Mouse (Mus musculus): ENCODE results near the gene Ptpn12. TPM values are rescaled to one million over a fixed set of nuclear protein-coding genes. Genes with fewer than 3 reads are reported as not detected.

Gene Ptpn12
- total RNA-seq, 1 experiment = 21.3 TPM

- H3K27ac ChIP-seq (ENCODE audit: insufficient read depth, low read depth, low read length, poor library complexity, severe bottlenecking) = no peak overlapping the region; the same call in 1 of the 2 replicates
- TF ChIP-seq CHD2 (IDR thresholded peaks at IDR 0.05; ENCODE audit: low read depth, low read length) (no peak), ZNF384 (IDR thresholded peaks at IDR 0.05; ENCODE audit: low read depth, low read length) (no peak)
- H3K9ac ChIP-seq (ENCODE audit: insufficient read depth, low read depth, low read length, poor library complexity, severe bottlenecking) = peak overlapping the region; percentile 87; the same call in 1 of the 2 replicates
- H3K9me3 ChIP-seq (ENCODE audit: control insufficient read depth, insufficient read depth, low read depth, low read length) = no peaks in the 10 kb centered on the region
- peak overlapping the region; percentile 88 to 94 for H3K4me3 ChIP-seq (ENCODE audit: insufficient read depth in 1 of 2, low read depth in 1 of 2, low read length in 2 of 2, poor library complexity in 1 of 2, severe bottlenecking in 1 of 2)
- H3K36me3 ChIP-seq (ENCODE audit: control insufficient read depth, insufficient read depth, low read length, poor library complexity, severe bottlenecking) = 0 out of 2 replicates have a peak, but pooled peaks cover 1% of the 10 kb centered on the region
- H3K4me1 ChIP-seq (ENCODE audit: control insufficient read depth in 2 of 2, insufficient read depth in 2 of 2, low read length in 2 of 2, poor library complexity in 1 of 2) = no peaks in the 10 kb centered on the region; a peak in 1 of 4 replicates
- in situ Hi-C loops (cut with MboI; ENCODE audit: low sequenced_read_pairs in 2 of 2, unreplicated experiment in 2 of 2) = no loop called here
- DNase-seq (ENCODE audit: low read depth, low spot score) = no peak
These were observed 103.3 kb downstream of the Ptpn12 start for GRCm38 (mm10) chr5:20952337-20952925.

- in situ Hi-C loops (cut with MboI; ENCODE audit: low sequenced_read_pairs in 2 of 2, unreplicated experiment in 2 of 2) = no loop called here
These were observed 103.9 kb downstream of the Ptpn12 start for GRCm38 (mm10) chr5:20951666-20952281.

GRCm38 (mm10) chr5:20950855-20951650 is 104.7 kb downstream of the Ptpn12 start:
- H3K9ac ChIP-seq (ENCODE audit: insufficient read depth, low read depth, low read length, poor library complexity, severe bottlenecking) = peak overlapping the region; percentile 96
- TF ChIP-seq ZNF384 (IDR thresholded peaks at IDR 0.05; ENCODE audit: low read depth, low read length) (peak; percentile 94), ZC3H11A (IDR thresholded peaks at IDR 0.05; ENCODE audit: borderline replicate concordance, low read depth, low read length) (no peak)
- peak overlapping the region; percentile 76 for H3K27ac ChIP-seq (ENCODE audit: insufficient read depth, low read depth, low read length, poor library complexity, severe bottlenecking)
- in situ Hi-C loops (cut with MboI; ENCODE audit: low sequenced_read_pairs in 2 of 2, unreplicated experiment in 2 of 2) = no loop called here
- 0 out of 2 replicates have a peak, but pooled peaks cover 1% of the 10 kb centered on the region for H3K36me3 ChIP-seq (ENCODE audit: control insufficient read depth, insufficient read depth, low read length, poor library complexity, severe bottlenecking)
- no peak for DNase-seq (ENCODE audit: low read depth, low spot score)
- H3K4me1 ChIP-seq (ENCODE audit: control insufficient read depth in 2 of 2, insufficient read depth in 2 of 2, low read length in 2 of 2, poor library complexity in 1 of 2) = peaks cover 0 to 4% of the 10 kb centered on the region in 2 experiments; a peak in 2 of 4 replicates
- H3K9me3 ChIP-seq (ENCODE audit: control insufficient read depth, insufficient read depth, low read depth, low read length) = no peaks in the 10 kb centered on the region
- H3K4me3 ChIP-seq (ENCODE audit: insufficient read depth in 1 of 2, low read depth in 1 of 2, low read length in 2 of 2, poor library complexity in 1 of 2, severe bottlenecking in 1 of 2) = peak overlapping the region; percentile 93 to 94

More at GRCm38 (mm10) chr5:20951666-20952281, 103.9 kb downstream of the Ptpn12 start:
- Histone ChIP-seq H3K27ac (ENCODE audit: insufficient read depth, low read depth, low read length, poor library complexity, severe bottlenecking) (peak overlapping the region; percentile 76), H3K4me1 (ENCODE audit: control insufficient read depth in 2 of 2, insufficient read depth in 2 of 2, low read length in 2 of 2, poor library complexity in 1 of 2) (peaks cover 0 to 2% of the 10 kb centered on the region in 2 experiments; a peak in 2 of 4 replicates), H3K9me3 (ENCODE audit: control insufficient read depth, insufficient read depth, low read depth, low read length) (no peaks in the 10 kb centered on the region), H3K9ac (ENCODE audit: insufficient read depth, low read depth, low read length, poor library complexity, severe bottlenecking) (peak overlapping the region; percentile 96), H3K4me3 (ENCODE audit: insufficient read depth in 1 of 2, low read depth in 1 of 2, low read length in 2 of 2, poor library complexity in 1 of 2, severe bottlenecking in 1 of 2) (peak overlapping the region; percentile 93 to 94), H3K36me3 (ENCODE audit: control insufficient read depth, insufficient read depth, low read length, poor library complexity, severe bottlenecking) (0 out of 2 replicates have a peak, but pooled peaks cover 1% of the 10 kb centered on the region)
- TF ChIP-seq HCFC1 (IDR thresholded peaks at IDR 0.05; ENCODE audit: borderline replicate concordance, insufficient read depth, low read length) (no peak), ZNF384 (IDR thresholded peaks at IDR 0.05; ENCODE audit: low read depth, low read length) (no peak), MAFK (IDR thresholded peaks at IDR 0.05; ENCODE audit: insufficient read depth, low read depth, low read length) (no peak), CHD2 (IDR thresholded peaks at IDR 0.05; ENCODE audit: low read depth, low read length) (no peak), ZC3H11A (IDR thresholded peaks at IDR 0.05; ENCODE audit: borderline replicate concordance, low read depth, low read length) (no peak)
- peak; percentile 93 for DNase-seq (ENCODE audit: low read depth, low spot score)

GRCm38 (mm10) chr5:20950516-20950854 is 105.2 kb downstream of the Ptpn12 start:
- H3K4me1 ChIP-seq (ENCODE audit: control insufficient read depth in 2 of 2, insufficient read depth in 2 of 2, low read length in 2 of 2, poor library complexity in 1 of 2) = peaks cover 0 to 4% of the 10 kb centered on the region in 2 experiments; a peak in 2 of 4 replicates
- TF ChIP-seq CHD2 (IDR thresholded peaks at IDR 0.05; ENCODE audit: low read depth, low read length) (no peak), ZC3H11A (IDR thresholded peaks at IDR 0.05; ENCODE audit: borderline replicate concordance, low read depth, low read length) (no peak), MAFK (IDR thresholded peaks at IDR 0.05; ENCODE audit: insufficient read depth, low read depth, low read length) (no peak), ZNF384 (IDR thresholded peaks at IDR 0.05; ENCODE audit: low read depth, low read length) (no peak), HCFC1 (IDR thresholded peaks at IDR 0.05; ENCODE audit: borderline replicate concordance, insufficient read depth, low read length) (no peak)
- DNase-seq (ENCODE audit: low read depth, low spot score) = no peak
- H3K9ac ChIP-seq (ENCODE audit: insufficient read depth, low read depth, low read length, poor library complexity, severe bottlenecking) = peak overlapping the region; percentile 96
- in situ Hi-C loops (cut with MboI; ENCODE audit: low sequenced_read_pairs in 2 of 2, unreplicated experiment in 2 of 2) = no loop called here
- peak overlapping the region; percentile 76; the same call in 1 of the 2 replicates for H3K27ac ChIP-seq (ENCODE audit: insufficient read depth, low read depth, low read length, poor library complexity, severe bottlenecking)
- no peaks in the 10 kb centered on the region for H3K36me3 ChIP-seq (ENCODE audit: control insufficient read depth, insufficient read depth, low read length, poor library complexity, severe bottlenecking)
- H3K4me3 ChIP-seq (ENCODE audit: insufficient read depth in 1 of 2, low read depth in 1 of 2, low read length in 2 of 2, poor library complexity in 1 of 2, severe bottlenecking in 1 of 2) = peak overlapping the region; percentile 93 to 94
- no peaks in the 10 kb centered on the region for H3K9me3 ChIP-seq (ENCODE audit: control insufficient read depth, insufficient read depth, low read depth, low read length)

Measured in ES-E14 (cell line).